Mouse (Mus musculus) midbrain, embryonic 10.5 days (tissue): Measurements from ENCODE around the gene P2ry4. TPM values are rescaled to one million over a fixed set of nuclear protein-coding genes. Genes with fewer than 3 reads are reported as not detected.

Experiments
- DNase-seq: peaks from one replicate; pipeline ENCODE4 v3.0.0-alpha.2; 2017; ENCODE audit warnings: low spot score
- H3K27ac ChIP-seq: fragments of 300-500 bp; sonication (generic); replicated peaks from 2 replicates; pipeline ENCODE4 v1.5.1; 2016; ENCODE audit warnings: mild to moderate bottlenecking
- H3K27me3 ChIP-seq: fragments of 300-500 bp; sonication (generic); 2 replicates; pipeline ENCODE4 v1.6.1; 2016; ENCODE audit warnings: low read depth, mild to moderate bottlenecking; ENCODE audit not compliant: poor library complexity, severe bottlenecking
- H3K36me3 ChIP-seq: fragments of 300-500 bp; sonication (generic); 2 replicates; pipeline ENCODE4 v1.6.1; 2016; ENCODE audit warnings: mild to moderate bottlenecking, moderate library complexity
- H3K4me1 ChIP-seq: fragments of 300-500 bp; sonication (generic); 2 replicates; pipeline ENCODE4 v1.6.1; 2016
- H3K4me3 ChIP-seq: fragments of 300-500 bp; sonication (generic); 2 replicates; pipeline ENCODE4 v1.5.1; 2016; ENCODE audit warnings: mild to moderate bottlenecking, moderate library complexity
- H3K9me3 ChIP-seq: fragments of 300-500 bp; sonication (generic); replicated peaks from 2 replicates; pipeline ENCODE4 v1.6.1; 2016; ENCODE audit warnings: mild to moderate bottlenecking
- WGBS: fragments of 180-500 bp; shearing (Covaris S2); methylation state at CpG from one replicate; pipeline ENCODE4 v1.1.7; 2016; 5-methylcytosine and 5-hydroxymethylcytosine counted together
- polyA plus RNA-seq: library from polyadenylated mRNA; unstranded; fragments of >200 nt; fragmentation: Nextera tagmentation; extraction: Ambion mirVana; gene quantifications from 2 replicates; pipeline ENCODE4 v1.2.1, GENCODE M21; 2016

Gene P2ry4
- polyA plus RNA-seq, 1 experiment from 2014 or later = not detected

- no peaks in the 10 kb centered on the region for H3K4me1 ChIP-seq
- no peak overlapping the region for H3K4me3 ChIP-seq
- H3K36me3 ChIP-seq = no peaks in the 10 kb centered on the region
- H3K9me3 ChIP-seq = no peaks in the 10 kb centered on the region
- no peak overlapping the region for H3K27ac ChIP-seq
- no peak for DNase-seq
- 91% methylated on average over 3 of the region's 3 CpGs for WGBS
- peaks cover 36% of the 10 kb centered on the region for H3K27me3 ChIP-seq
Measured at GRCm38 (mm10) chrX:100565696-100566095, 29.0 kb downstream of the P2ry4 start.

GRCm38 (mm10) chrX:100556026-100556425 lies 38.6 kb downstream of the P2ry4 start:
- WGBS = 84% methylated on average over 3 of the region's 3 CpGs
- no peaks in the 10 kb centered on the region for H3K4me1 ChIP-seq
- H3K36me3 ChIP-seq = no peaks in the 10 kb centered on the region
- H3K9me3 ChIP-seq = no peaks in the 10 kb centered on the region
- no peak overlapping the region for H3K27ac ChIP-seq
- no peak overlapping the region for H3K4me3 ChIP-seq
- no peak for DNase-seq
- H3K27me3 ChIP-seq = peaks cover 56% of the 10 kb centered on the region

Other genes with a start within 250 kb of the P2ry4 start
- not detected in 2 replicates for gene Otud6a, start 165.9 kb downstream of the P2ry4 start, polyA plus RNA-seq
- 0.75 and 0.84 TPM in 2 replicates for gene Awat2, start 152.2 kb downstream of the P2ry4 start, polyA plus RNA-seq
- 40.4 and 40.9 TPM in 2 replicates for gene Igbp1, start 100.6 kb downstream of the P2ry4 start, polyA plus RNA-seq
- not detected in 2 replicates for gene Dgat2l6, start 70.0 kb downstream of the P2ry4 start, polyA plus RNA-seq
- not detected in 2 replicates for gene Awat1, start 22.6 kb downstream of the P2ry4 start, polyA plus RNA-seq
- not detected in 2 replicates for gene Arr3, start 10.6 kb upstream of the P2ry4 start, polyA plus RNA-seq
- gene Kif4, start 30.9 kb upstream of the P2ry4 start, polyA plus RNA-seq = 45.7 and 48.1 TPM in 2 replicates
- gene Pdzd11, start 31.7 kb upstream of the P2ry4 start, polyA plus RNA-seq = 143 and 153 TPM in 2 replicates
- gene Gdpd2, start 135.0 kb upstream of the P2ry4 start, polyA plus RNA-seq = 10.8 and 14.8 TPM in 2 replicates
- gene Dlg3, start 172.9 kb upstream of the P2ry4 start, polyA plus RNA-seq = 13.8 and 14.9 TPM in 2 replicates